Mouse (Mus musculus): Measurements from ENCODE around the gene Olfr1395. TPM values are rescaled to one million over a fixed set of nuclear protein-coding genes. Genes with fewer than 3 reads are reported as not detected.
"Not testable (repeated sequence)": the region's sequence is repeated elsewhere in the genome, so short reads cannot be mapped to it uniquely, and the experiment has no call there.

Gene Olfr1395
- polyA plus RNA-seq, 1 experiment from 2014 or later: not detected

DNA sequence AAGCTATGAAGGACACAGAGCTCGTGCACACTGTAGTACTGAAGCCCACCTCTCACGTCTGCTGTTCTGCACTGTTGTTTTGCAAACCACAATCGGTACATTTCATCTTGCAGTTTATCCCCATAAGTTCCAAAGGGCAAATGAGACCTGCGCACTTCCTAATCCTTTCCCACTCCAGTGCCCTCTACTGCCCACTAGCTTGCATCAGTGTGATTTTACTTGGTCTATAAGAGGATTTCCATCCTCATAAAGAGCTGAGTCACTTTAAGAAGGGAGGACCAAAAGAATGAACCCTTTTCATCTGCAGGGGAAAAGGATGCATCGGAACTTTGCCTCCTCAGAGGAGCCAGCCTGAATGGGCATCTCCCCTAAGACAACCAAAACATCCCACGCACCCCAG, 44.4 kb downstream of the Olfr1395 start:
- Histone ChIP-seq H3K4me1 (no peaks in the 10 kb centered on the region), H3K27me3 (replicated peaks) (no peaks in the 10 kb centered on the region), H3K4me3 (no peak overlapping the region), H3K9me3 (no peaks in the 10 kb centered on the region), H3K27ac (no peak overlapping the region), H3K36me3 (no peaks in the 10 kb centered on the region), H3K9ac (no peak overlapping the region), H3K4me2 (replicated peaks) (no peak overlapping the region)
- WGBS: 89% methylated on average over 6 of the region's 6 CpGs
- ATAC-seq (ENCODE audit: low FRiP score, low read depth): no peak

- WGBS: 84% methylated on average over 8 of the region's 8 CpGs
- Histone ChIP-seq H3K27ac (no peak within 1 kb of the TSS), H3K4me3 (no peak within 1 kb of the TSS), H3K27me3 (replicated peaks) (no peaks in the 10 kb centered on the region), H3K4me1 (no peaks in the 10 kb centered on the region), H3K9ac (no peak within 1 kb of the TSS), H3K9me3 (no peaks in the 10 kb centered on the region), H3K4me2 (replicated peaks) (no peak within 1 kb of the TSS), H3K36me3 (no peaks in the 10 kb centered on the region)
- no peak for ATAC-seq (ENCODE audit: low FRiP score, low read depth)
These were observed 44.9 kb downstream of the Olfr1395 start, which contains the start of gene Btnl9 for GRCm38 (mm10) chr11:49186955-49187488. Gene Btnl9, minus strand, starts transcription at chr11:49187159.

DNA sequence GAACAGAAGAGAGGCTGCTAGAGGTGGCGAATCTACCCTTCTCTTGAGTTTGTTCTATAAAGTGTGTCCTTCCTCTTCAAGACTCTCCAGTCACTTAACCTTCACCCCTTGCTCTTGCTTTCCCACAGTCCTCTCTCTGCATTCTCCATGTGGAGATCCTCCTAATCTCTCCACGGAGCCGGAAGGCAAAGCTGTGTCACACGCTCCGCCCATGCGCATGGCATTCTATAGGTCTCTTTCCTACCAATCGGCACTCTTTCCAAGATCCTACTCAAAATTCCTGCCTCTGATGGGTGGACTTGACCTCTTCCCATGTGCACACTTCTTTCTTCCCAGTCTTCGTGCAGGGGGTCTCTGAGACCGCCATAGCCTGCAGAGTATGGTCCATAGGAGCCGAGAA, 45.6 kb downstream of the Olfr1395 start:
- no peak for ATAC-seq (ENCODE audit: low FRiP score, low read depth)

GRCm38 (mm10) chr11:49189737-49190136, 47.7 kb downstream of the Olfr1395 start:
- ATAC-seq (ENCODE audit: low FRiP score, low read depth): no peak
- 11% methylated on average over 7 of the region's 7 CpGs for WGBS
- H3K9me3 ChIP-seq: no peaks in the 10 kb centered on the region

More for the DNA sequence above, 45.6 kb downstream of the Olfr1395 start:
- H3K27me3 ChIP-seq (replicated peaks): no peaks in the 10 kb centered on the region
- 83% methylated on average over 10 of the region's 10 CpGs for WGBS
- H3K4me3 ChIP-seq: no peak overlapping the region
- H3K4me2 ChIP-seq (replicated peaks): no peak overlapping the region
- no peaks in the 10 kb centered on the region for H3K36me3 ChIP-seq
- no peak overlapping the region for H3K9ac ChIP-seq
- no peaks in the 10 kb centered on the region for H3K4me1 ChIP-seq
- no peaks in the 10 kb centered on the region for H3K9me3 ChIP-seq
- no peak overlapping the region for H3K27ac ChIP-seq

GRCm38 (mm10) chr11:49191083-49191482, 49.0 kb downstream of the Olfr1395 start:
- ATAC-seq (ENCODE audit: low FRiP score, low read depth): no peak
- no peaks in the 10 kb centered on the region for H3K9me3 ChIP-seq
- H3K4me2 ChIP-seq (replicated peaks): no peak overlapping the region
- no peaks in the 10 kb centered on the region for H3K27me3 ChIP-seq (replicated peaks)
- H3K9ac ChIP-seq: no peak overlapping the region
- H3K36me3 ChIP-seq: no peaks in the 10 kb centered on the region
- H3K27ac ChIP-seq: no peak overlapping the region
- 54% methylated on average over 2 of the region's 2 CpGs for whole genome bisulfite sequencing
- no peak overlapping the region for H3K4me3 ChIP-seq
- no peaks in the 10 kb centered on the region for H3K4me1 ChIP-seq

More at GRCm38 (mm10) chr11:49189737-49190136, 47.7 kb downstream of the Olfr1395 start:
- H3K27ac ChIP-seq: no peak overlapping the region
- no peak overlapping the region for H3K4me2 ChIP-seq (replicated peaks)
- H3K4me3 ChIP-seq: no peak overlapping the region
- no peak overlapping the region for H3K9ac ChIP-seq
- no peaks in the 10 kb centered on the region for H3K27me3 ChIP-seq (replicated peaks)
- no peaks in the 10 kb centered on the region for H3K4me1 ChIP-seq
- H3K36me3 ChIP-seq: no peaks in the 10 kb centered on the region

DNA sequence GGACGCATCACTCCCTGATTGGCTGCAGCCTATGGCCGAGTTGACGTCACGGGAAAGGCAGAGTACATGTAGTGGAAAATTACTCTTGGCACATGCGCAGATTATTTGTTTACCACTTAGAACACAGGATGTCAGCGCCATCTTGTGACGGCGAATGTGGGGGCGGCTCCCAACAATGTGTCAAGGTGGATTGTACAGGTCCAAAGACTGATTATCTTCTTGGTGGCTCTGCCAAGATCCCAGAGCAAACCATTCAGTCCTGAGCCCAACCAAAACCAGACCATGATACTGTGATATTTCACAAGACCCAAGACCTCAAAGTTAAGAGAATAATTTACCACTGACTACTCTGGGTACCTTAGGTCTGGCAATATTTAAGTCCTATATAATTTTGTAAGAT, 52.7 kb downstream of the Olfr1395 start:
- not testable (repeated sequence) for H3K27ac ChIP-seq; H3K36me3 ChIP-seq; H3K9me3 ChIP-seq; H3K4me3 ChIP-seq; ATAC-seq (ENCODE audit: low FRiP score, low read depth); H3K4me2 ChIP-seq (replicated peaks); H3K27me3 ChIP-seq (replicated peaks); H3K4me1 ChIP-seq; H3K9ac ChIP-seq
- WGBS: 97% methylated on average over 9 of the region's 9 CpGs

GRCm38 (mm10) chr11:49195819-49196322, 53.8 kb downstream of the Olfr1395 start:
- Histone ChIP-seq H3K27me3 (replicated peaks) (no peaks in the 10 kb centered on the region), H3K4me3 (no peak overlapping the region), H3K36me3 (no peaks in the 10 kb centered on the region), H3K4me1 (no peaks in the 10 kb centered on the region), H3K9ac (no peak overlapping the region), H3K27ac (no peak overlapping the region), H3K9me3 (no peaks in the 10 kb centered on the region), H3K4me2 (replicated peaks) (no peak overlapping the region)
- ATAC-seq (ENCODE audit: low FRiP score, low read depth): no peak
- 88% methylated on average over 7 of the region's 7 CpGs for WGBS

Other genes starting within 250 kb of the Olfr1395 start
- gene Gm5431, start 240.1 kb upstream of the Olfr1395 start, polyA plus RNA-seq (2016; fragmentation: Nextera tagmentation; extraction: Ambion mirVana): 0.13 and 0.16 TPM in 2 replicates
- gene Psme2b, start 196.1 kb upstream of the Olfr1395 start, polyA plus RNA-seq (2016; fragmentation: Nextera tagmentation; extraction: Ambion mirVana): 1.6 and 1.9 TPM in 2 replicates
- gene Olfr56, start 163.4 kb upstream of the Olfr1395 start, polyA plus RNA-seq (2016; fragmentation: Nextera tagmentation; extraction: Ambion mirVana): not detected in 2 replicates
- 0.25 and 0.26 TPM in 2 replicates for gene 9930111J21Rik1, start 162.9 kb upstream of the Olfr1395 start, polyA plus RNA-seq (2016; fragmentation: Nextera tagmentation; extraction: Ambion mirVana)
- not detected in 2 replicates for gene Gm12185, start 150.0 kb upstream of the Olfr1395 start, polyA plus RNA-seq (2016; fragmentation: Nextera tagmentation; extraction: Ambion mirVana)
- not detected in 2 replicates for gene Tgtp1, start 148.1 kb upstream of the Olfr1395 start, polyA plus RNA-seq (2016; fragmentation: Nextera tagmentation; extraction: Ambion mirVana)
- 0.24 and 0.27 TPM in 2 replicates for gene 9930111J21Rik2, start 91.0 kb upstream of the Olfr1395 start, polyA plus RNA-seq (2016; fragmentation: Nextera tagmentation; extraction: Ambion mirVana)
- not detected in 2 replicates for gene Tgtp2, start 78.1 kb upstream of the Olfr1395 start, polyA plus RNA-seq (2016; fragmentation: Nextera tagmentation; extraction: Ambion mirVana)
- gene Ifi47, start 65.7 kb upstream of the Olfr1395 start, polyA plus RNA-seq (2016; fragmentation: Nextera tagmentation; extraction: Ambion mirVana): 0.48 and 0.61 TPM in 2 replicates
- gene Olfr1396, start 27.4 kb upstream of the Olfr1395 start, polyA plus RNA-seq (2016; fragmentation: Nextera tagmentation; extraction: Ambion mirVana): not detected in 2 replicates
- gene Olfr1394, start 12.1 kb downstream of the Olfr1395 start, polyA plus RNA-seq (2016; fragmentation: Nextera tagmentation; extraction: Ambion mirVana): not detected in 2 replicates
- gene Btnl9, start 44.9 kb downstream of the Olfr1395 start, polyA plus RNA-seq (2016; fragmentation: Nextera tagmentation; extraction: Ambion mirVana): 0.04 and 0.39 TPM in 2 replicates
- 49.5 and 61.0 TPM in 2 replicates for gene Zfp62, start 61.0 kb downstream of the Olfr1395 start, polyA plus RNA-seq (2016; fragmentation: Nextera tagmentation; extraction: Ambion mirVana)
- 36.6 and 36.7 TPM in 2 replicates for gene Mgat1, start 101.9 kb downstream of the Olfr1395 start, polyA plus RNA-seq (2016; fragmentation: Nextera tagmentation; extraction: Ambion mirVana)
- 0.06 TPM in 1 of 2 replicates, not detected in the other for gene Olfr1393, start 136.0 kb downstream of the Olfr1395 start, polyA plus RNA-seq (2016; fragmentation: Nextera tagmentation; extraction: Ambion mirVana)
- gene Olfr1392, start 143.0 kb downstream of the Olfr1395 start, polyA plus RNA-seq (2016; fragmentation: Nextera tagmentation; extraction: Ambion mirVana): 0.20 TPM in 1 of 2 replicates, not detected in the other
- gene Olfr10, start 162.5 kb downstream of the Olfr1395 start, polyA plus RNA-seq (2016; fragmentation: Nextera tagmentation; extraction: Ambion mirVana): not detected in 2 replicates
- gene Olfr1391, start 180.5 kb downstream of the Olfr1395 start, polyA plus RNA-seq (2016; fragmentation: Nextera tagmentation; extraction: Ambion mirVana): not detected in 2 replicates
- gene Olfr1390, start 192.9 kb downstream of the Olfr1395 start, polyA plus RNA-seq (2016; fragmentation: Nextera tagmentation; extraction: Ambion mirVana): not detected in 2 replicates